18 mouse cellular contexts compared by ENCODE assay signal in the genomic region with DNA sequence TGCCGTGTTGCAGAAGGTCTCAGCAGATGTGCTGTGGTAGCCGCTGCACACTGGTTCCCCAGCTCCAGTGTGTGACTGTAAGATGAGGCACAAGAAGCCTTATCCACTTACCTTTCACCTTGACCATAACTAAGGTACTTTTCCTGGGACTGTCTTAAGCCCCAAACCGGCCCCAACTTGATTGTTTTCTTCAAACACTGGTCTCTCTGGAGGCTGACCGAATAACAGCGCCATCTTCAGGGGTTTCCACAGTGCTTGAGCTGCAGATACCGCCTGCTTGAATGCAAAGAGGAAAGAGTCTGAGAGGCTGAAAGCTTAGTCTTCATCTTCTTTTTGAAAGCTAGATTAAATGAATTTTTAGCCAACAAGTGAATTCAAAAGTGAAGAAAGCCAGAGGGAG. TPM values are rescaled to one million over a fixed set of nuclear protein-coding genes. Genes with fewer than 3 reads are reported as not detected.
DNase-seq lines count a peak whose midpoint lies in the region; TF ChIP-seq lines count a peak whose summit lies in the region.
"Had no signal": no experiment of that assay in that cellular context is flagged by ENCODE, and none has a peak within 500 bp of the region (broad histone marks: within the 10 kb centered on the region; RNA-seq: fewer than 3 reads in every experiment).

No protein-coding gene starts in this region.

- H3K27me3 ChIP-seq in heart, adult 2 months (ENCODE audit: control insufficient read depth, insufficient read depth, low read length), result no peaks in the 10 kb centered on the region
- H3K27me3 ChIP-seq: hindbrain, embryonic 12.5 days had no signal

- no peak overlapping the region for H3K27ac ChIP-seq in heart, adult 2 months
- H3K27ac ChIP-seq in layer of hippocampus, adult 2 months, result peak overlapping the region; percentile 73; the same call in 1 of the 2 replicates
- H3K27ac ChIP-seq: embryonic facial prominence, embryonic 10.5 days; hindbrain, embryonic 12.5 days; limb, embryonic 10.5 days had no signal

- no peak overlapping the region for H3K9ac ChIP-seq in heart, adult 2 months (ENCODE audit: low read depth, low read length)
- H3K9ac ChIP-seq: hindbrain, embryonic 12.5 days; lung, embryonic 14.5 days had no signal

- 87% methylated on average over 6 of the region's 6 CpGs for WGBS in heart, adult 2 months

- no peak for TF ChIP-seq POLR2A in heart, adult 2 months (IDR thresholded peaks at IDR 0.05; ENCODE audit: insufficient read depth, low read depth, low read length)

- H3K36me3 ChIP-seq in heart, adult 2 months (ENCODE audit: control insufficient read depth, insufficient read depth, low read length), result no peaks in the 10 kb centered on the region; the same call in none of the 2 replicates

- peaks cover 3% of the 10 kb centered on the region; the same call in 1 of the 2 replicates for H3K79me2 ChIP-seq in heart, adult 2 months (replicated peaks; ENCODE audit: control insufficient read depth, insufficient read depth, low read length)

- DNase-seq in heart, adult 11 months, result peak; percentile 74
- no peak for DNase-seq in heart, adult 2 months
- no peak for DNase-seq in layer of hippocampus, adult 2 months (ENCODE audit: low spot score in 2 of 2)
- no peak for DNase-seq in layer of hippocampus, adult 18-20 months (ENCODE audit: low spot score in 2 of 2)
- DNase-seq in thymus, postnatal 14 days, result peak; percentile 30
- DNase-seq in thymus, postnatal 36 days, result no peak
- no peak for DNase-seq in gastrocnemius, adult 18-20 months (ENCODE audit: low spot score)
- DNase-seq: adrenal gland, adult 8-10 months; cerebellum, adult 9-10 months; gastrocnemius, postnatal 25 days; heart, postnatal 10 days; kidney, postnatal 14 days; layer of hippocampus, adult 9-11 months; lung, embryonic 14.5 days; right cerebral cortex, postnatal 14 days had no signal

- no peak overlapping the region for H3K4me3 ChIP-seq in heart, adult 2 months
- no peak overlapping the region for H3K4me3 ChIP-seq in layer of hippocampus, adult 2 months
- H3K4me3 ChIP-seq: embryonic facial prominence, embryonic 10.5 days; hindbrain, embryonic 12.5 days; limb, embryonic 10.5 days had no signal

- TF ChIP-seq EP300 in heart, adult 2 months (IDR thresholded peaks at IDR 0.05; ENCODE audit: insufficient read depth, low read depth, low read length), result no peak

- H3K4me1 ChIP-seq in heart, adult 2 months (ENCODE audit: control insufficient read depth, insufficient read depth, low read length), result peaks cover 18% of the 10 kb centered on the region

- no peak for TF ChIP-seq CTCF in heart, adult 2 months (IDR thresholded peaks at IDR 0.05)
- TF ChIP-seq CTCF in layer of hippocampus, adult 2 months (conservative IDR thresholded peaks at IDR 0.05), result peak; percentile 30; the same call in 1 of the 2 replicates

- intact Hi-C loops in heart, adult 2 months (cut with DNase I), result no loop called here

RNA-seq across cellular contexts. Expression of gene Mtmr12, which starts 26.6 kb away (rescaled TPM):
- total RNA-seq in heart, adult 2 months (2021), result 1 to 10 TPM; 8.8 to 9.2 TPM
- 7.4 and 9.7 TPM in 2 replicates for polyA plus RNA-seq in heart, adult 2 months (2012; rRNA removed)
- 10 to 100 TPM; 58.1 to 58.9 TPM for total RNA-seq in layer of hippocampus, adult 2 months (2021)
- total RNA-seq in layer of hippocampus, adult 18-20 months (2021), result 10 to 100 TPM; 61.3 to 65.7 TPM
- 1 to 10 TPM; 2.2 to 4.0 TPM for total RNA-seq in gastrocnemius, adult 18-20 months (2021)

Comparison
In these comparisons a context has a peak if more than half of its experiments do, and no peak if none do; other contexts are left out.
1. DNase-seq: peak in heart, adult 11 months (single experiment) and thymus, postnatal 14 days (single experiment); none in heart, adult 2 months (0 of 2), layer of hippocampus, adult 2 months (0 of 2), layer of hippocampus, adult 18-20 months (0 of 2), thymus, postnatal 36 days (0 of 2) and gastrocnemius, adult 18-20 months (single experiment).
2. RNA of gene Mtmr12, which starts 26.6 kb away (total RNA-seq): 61.3 to 65.7 TPM in layer of hippocampus, adult 18-20 months and 58.1 to 58.9 TPM in layer of hippocampus, adult 2 months; 8.8 to 9.2 TPM in heart, adult 2 months and 2.2 to 4.0 TPM in gastrocnemius, adult 18-20 months; every median in the first group is over 4 times any median in the second.